Mouse (Mus musculus): ENCODE measurements around the gene Olfr56. TPM values are rescaled to one million over a fixed set of nuclear protein-coding genes. Genes with fewer than 3 reads are reported as not detected.

Olfr56 gene
- total RNA-seq, 2 experiments from 2014 or later: 0.16 TPM; not detected in 1

- no peak for DNase-seq (ENCODE audit: low spot score in 2 of 2)
Measured at GRCm38 (mm10) chr11:49091171-49091570, 112.5 kb downstream of the Olfr56 start.

DNA sequence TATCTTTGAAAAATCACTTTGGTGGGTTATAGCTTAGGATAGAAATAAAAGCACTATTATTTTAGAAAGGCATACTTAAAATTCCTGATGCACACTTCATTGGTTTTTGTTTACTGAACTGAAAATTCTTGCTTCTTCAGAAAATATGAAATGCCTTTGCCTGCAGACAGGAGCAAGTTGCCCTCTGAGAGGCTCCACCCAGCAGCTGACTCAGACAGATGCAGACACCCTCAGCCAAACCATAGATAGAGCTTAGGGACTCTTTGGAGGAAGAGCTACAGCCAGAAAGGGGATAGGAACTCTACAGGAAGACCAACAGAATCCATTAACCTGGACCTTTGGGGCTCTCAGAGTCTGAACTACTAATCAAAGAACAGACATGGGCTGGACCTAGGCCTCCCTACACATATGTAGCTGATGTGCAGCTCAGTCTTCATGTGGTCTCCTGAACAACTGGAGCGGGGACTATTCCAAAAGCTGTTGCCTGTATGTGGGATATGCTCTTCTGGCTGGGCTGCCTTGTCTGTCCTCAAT lies 113.4 kb downstream of the Olfr56 start:
- DNase-seq (ENCODE audit: low spot score in 2 of 2): no peak

GRCm38 (mm10) chr11:49092786-49093185 lies 114.1 kb downstream of the Olfr56 start:
- no peak for DNase-seq (ENCODE audit: low spot score in 2 of 2)

GRCm38 (mm10) chr11:49093861-49094660 lies 115.4 kb downstream of the Olfr56 start:
- no peak for DNase-seq (ENCODE audit: low spot score in 2 of 2)

DNA sequence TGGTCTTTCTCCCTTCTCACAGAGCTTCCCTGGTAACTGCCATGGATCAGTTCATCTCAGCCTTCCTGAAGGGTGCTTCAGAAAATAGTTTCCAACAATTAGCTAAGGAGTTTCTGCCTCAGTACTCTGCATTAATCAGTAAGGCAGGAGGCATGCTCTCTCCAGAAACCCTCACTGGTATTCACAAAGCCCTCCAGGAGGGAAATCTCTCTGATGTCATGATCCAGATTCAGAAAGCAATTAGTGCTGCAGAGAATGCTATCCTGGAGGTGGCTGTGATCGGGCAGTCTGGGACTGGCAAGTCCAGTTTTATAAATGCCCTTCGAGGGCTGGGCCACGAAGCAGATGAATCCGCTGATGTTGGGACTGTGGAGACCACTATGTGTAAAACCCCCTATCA lies 116.7 kb downstream of the Olfr56 start:
- DNase-seq (ENCODE audit: low spot score in 2 of 2): no peak

- DNase-seq (ENCODE audit: low spot score in 2 of 2): no peak
Measured at GRCm38 (mm10) chr11:49100409-49100808, 121.7 kb downstream of the Olfr56 start.

- DNase-seq (ENCODE audit: low spot score in 2 of 2): no peak
Measured at GRCm38 (mm10) chr11:49101500-49101899, 122.8 kb downstream of the Olfr56 start.

DNA sequence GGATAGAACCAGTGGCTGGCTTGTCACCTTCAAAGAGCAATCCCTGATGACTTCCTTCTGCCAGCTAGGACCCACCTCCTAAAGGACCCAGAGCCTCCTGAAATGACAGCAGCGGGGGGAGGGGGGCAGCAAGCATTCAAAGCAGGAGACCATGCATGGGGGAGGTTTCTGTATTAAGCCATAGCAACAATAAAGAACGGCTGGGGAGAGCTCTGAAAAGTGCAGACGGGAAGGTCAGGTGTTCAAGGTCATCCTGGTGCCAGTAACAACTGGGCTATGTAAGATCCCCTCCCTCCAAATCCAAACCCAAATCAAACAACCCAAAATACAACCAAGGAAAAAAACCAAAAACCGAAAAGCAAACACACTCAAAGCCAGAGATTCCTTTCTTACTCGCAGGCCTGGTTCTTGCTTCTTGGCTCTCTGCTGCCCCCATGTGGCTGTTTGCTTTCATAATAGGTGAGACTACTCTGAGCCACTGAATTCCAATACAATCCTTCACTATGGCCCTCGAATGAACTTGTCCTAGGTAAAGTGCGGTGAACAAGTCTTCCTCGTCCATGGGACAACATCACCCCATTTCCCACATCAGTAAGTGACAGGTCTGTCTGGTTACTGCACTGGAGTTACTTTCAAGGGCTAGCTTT lies 124.5 kb downstream of the Olfr56 start:
- peak; percentile 87 to 92 for DNase-seq (ENCODE audit: low spot score in 2 of 2)

DNA sequence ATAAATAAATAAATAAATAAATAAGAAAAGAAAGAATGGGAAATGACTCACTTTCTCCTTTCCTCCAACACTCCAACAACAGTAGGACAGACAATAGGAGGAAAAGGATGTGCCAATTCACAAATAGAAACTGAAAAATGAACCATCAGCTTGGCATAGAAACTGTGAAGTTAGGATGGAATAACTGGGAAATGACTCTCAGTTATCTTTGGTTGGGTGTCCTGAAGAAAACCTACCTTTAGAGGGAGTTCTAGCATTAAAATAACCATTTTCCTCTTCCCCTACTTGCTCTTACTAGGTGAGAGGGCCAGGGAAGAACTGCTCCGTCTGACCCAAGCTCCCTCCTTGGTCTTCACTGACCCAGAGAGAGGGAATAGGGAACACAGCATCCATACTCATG lies 127.1 kb downstream of the Olfr56 start:
- DNase-seq (ENCODE audit: low spot score in 2 of 2): no peak

DNA sequence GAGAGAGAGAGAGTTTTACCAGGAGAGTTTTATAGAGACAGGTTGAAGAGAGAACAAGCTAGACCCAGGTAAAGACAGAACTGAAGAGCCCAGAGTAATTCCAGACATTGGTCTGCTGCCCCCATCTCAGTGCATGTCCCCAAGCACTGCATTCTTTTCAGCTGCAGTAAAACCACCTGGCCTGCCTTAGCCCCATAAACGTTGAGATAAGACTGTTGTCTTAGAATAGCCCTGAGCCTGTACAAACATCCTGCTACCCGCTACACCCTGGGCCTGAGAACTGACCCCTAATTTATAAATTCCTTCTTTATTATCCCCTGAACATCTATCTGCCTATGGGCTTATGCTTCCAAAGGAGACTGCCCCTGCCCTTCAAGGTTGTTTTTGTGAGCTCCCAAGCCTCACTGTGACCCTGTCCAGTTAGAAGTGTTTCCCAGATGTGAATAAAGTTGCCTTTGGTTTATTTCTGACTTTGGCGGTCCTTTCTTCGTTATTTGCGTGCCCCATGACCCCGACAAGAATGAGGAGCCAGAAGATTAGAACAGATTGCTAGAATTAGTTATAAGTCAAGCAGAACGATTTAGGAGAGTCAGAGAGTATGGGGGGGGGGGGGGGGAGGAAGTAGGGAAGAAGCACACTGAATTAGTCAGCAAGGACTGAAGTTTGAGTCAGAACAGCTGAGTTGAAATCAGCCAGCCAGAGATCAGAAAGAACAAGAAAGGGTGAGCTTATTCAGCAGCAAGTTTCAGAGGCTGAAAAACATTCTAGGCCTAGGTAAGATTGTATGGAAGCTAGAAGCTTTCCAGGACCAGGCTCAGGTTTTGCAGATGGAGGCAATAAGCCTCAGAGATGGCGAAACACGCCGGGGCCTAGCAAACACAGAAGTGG lies 129.2 kb downstream of the Olfr56 start:
- no peak for DNase-seq (ENCODE audit: low spot score in 2 of 2)

- no peak for DNase-seq (ENCODE audit: low spot score in 2 of 2)
Measured at GRCm38 (mm10) chr11:49108833-49109232, 130.1 kb downstream of the Olfr56 start.

DNA sequence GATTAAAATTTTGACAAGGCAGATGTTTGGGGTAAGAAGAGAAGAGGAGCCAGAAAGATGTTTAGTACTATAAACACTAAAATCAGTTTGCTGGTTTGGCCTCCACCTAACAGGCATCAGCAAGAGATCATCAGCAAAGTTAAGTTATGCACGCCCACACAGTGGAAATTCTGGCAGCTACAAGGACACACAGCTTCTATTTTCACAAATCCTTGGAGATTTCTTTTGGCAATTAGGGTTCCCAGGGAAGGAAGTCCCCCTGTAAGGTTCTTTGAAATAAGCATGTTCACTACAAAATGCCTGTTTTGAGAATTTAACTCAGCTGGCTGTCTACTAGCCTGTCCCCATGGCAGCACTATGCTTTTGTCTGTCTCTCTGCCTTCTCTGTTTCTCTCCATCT lies 132.3 kb downstream of the Olfr56 start:
- DNase-seq (ENCODE audit: low spot score in 2 of 2): no peak

GRCm38 (mm10) chr11:49112624-49113219 lies 134.0 kb downstream of the Olfr56 start:
- DNase-seq (ENCODE audit: low spot score in 2 of 2): no peak

GRCm38 (mm10) chr11:49114158-49114557 lies 135.5 kb downstream of the Olfr56 start:
- no peak for DNase-seq (ENCODE audit: low spot score in 2 of 2)

GRCm38 (mm10) chr11:49114774-49115173 lies 136.1 kb downstream of the Olfr56 start, which contains the start of gene Olfr1396:
Gene Olfr1396, minus strand, starts transcription at chr11:49114874.
- DNase-seq (ENCODE audit: low spot score in 2 of 2): no peak

GRCm38 (mm10) chr11:49119635-49120034 lies 140.9 kb downstream of the Olfr56 start:
- DNase-seq (ENCODE audit: low spot score in 2 of 2): no peak

- DNase-seq (ENCODE audit: low spot score in 2 of 2): no peak
Measured at GRCm38 (mm10) chr11:49124169-49124568, 145.5 kb downstream of the Olfr56 start.

GRCm38 (mm10) chr11:49141974-49142373 lies 163.3 kb downstream of the Olfr56 start, which contains the start of gene Olfr1395:
Gene Olfr1395, plus strand, starts transcription at chr11:49142274.
- DNase-seq (ENCODE audit: low spot score in 2 of 2): no peak

DNA sequence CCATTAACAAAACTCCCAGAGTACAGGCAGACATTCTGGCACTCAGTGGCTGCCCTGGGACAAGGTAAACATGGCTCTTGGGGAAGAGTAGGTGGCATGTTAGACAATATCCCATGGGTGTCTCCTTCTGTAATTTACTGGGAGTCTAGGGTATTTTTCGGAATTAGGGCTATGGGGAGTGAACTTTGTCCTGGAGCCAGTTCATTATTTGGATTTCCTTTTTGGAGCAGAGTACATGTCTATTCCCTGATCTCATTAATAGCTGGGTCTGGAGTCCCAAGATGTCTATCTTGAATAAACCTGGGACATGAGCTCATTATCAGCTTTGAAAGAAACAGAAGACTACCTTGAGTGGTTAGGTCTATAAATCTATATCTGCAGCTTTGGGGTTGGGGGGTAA lies 175.4 kb downstream of the Olfr56 start, which contains the start of gene Olfr1394:
Gene Olfr1394, plus strand, starts transcription at position 301 of the 400 bp plus-strand sequence.
- no peak for DNase-seq (ENCODE audit: low spot score in 2 of 2)

All from adrenal gland, adult 18-20 months (tissue).